ENCODE assay signal across 29 mouse cellular contexts in the genomic region with DNA sequence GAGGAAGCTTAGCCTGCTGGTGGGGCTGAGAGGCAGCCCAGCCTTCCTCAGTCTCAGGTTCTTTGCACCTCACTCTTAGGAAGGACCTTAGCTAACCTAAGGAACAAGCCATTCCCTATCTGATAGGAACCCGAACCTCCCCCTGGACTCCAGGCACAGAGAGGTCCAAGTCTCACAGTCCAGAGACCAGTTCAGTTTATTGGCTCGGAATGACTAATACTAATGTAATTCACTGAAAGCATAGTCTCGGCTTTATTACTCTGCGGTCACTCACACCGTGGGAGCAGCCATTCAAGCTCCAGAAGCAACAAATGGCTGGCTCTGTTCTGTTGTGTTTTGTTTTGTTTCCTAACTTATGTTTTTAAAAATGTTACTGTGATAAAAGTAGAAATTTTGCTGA.
DNase-seq lines count a peak whose midpoint lies in the region; ATAC-seq and TF ChIP-seq lines count a peak whose summit lies in the region.
"Had no signal": no experiment of that assay in that cellular context is flagged by ENCODE, and none has a peak within 500 bp of the region (broad histone marks: within the 10 kb centered on the region; RNA-seq: fewer than 3 reads in every experiment).

No protein-coding gene starts in this region.

- peak; percentile 40 for DNase-seq in kidney, postnatal 0 days (ENCODE audit: low spot score)
- no peak for DNase-seq in kidney, postnatal 14 days
- DNase-seq in 3T3-L1 (ENCODE audit: low read depth, low spot score) (peak; percentile 2), NIH3T3 (ENCODE audit: low read depth) (peak; percentile 44)
- DNase-seq in cerebellum, postnatal 36 days = no peak
- DNase-seq in gastrocnemius, adult 18-20 months (ENCODE audit: low spot score) = no peak
- no peak for DNase-seq in liver, embryonic 11.5 days (ENCODE audit: low spot score)
- DNase-seq: adrenal gland, postnatal 10 days; cerebellum, adult 8-10 months; cerebellum, postnatal 25 days; gastrocnemius, adult 2 months; gastrocnemius, postnatal 36 days; heart, adult 18-20 months; lung, embryonic 14.5 days; lung, postnatal 14 days; midbrain, embryonic 14.5 days; retina, postnatal 1 day; right cerebral cortex, postnatal 25 days; spleen, adult 18-20 months; thymus, postnatal 14 days had no signal

- WGBS in kidney, postnatal 0 days = 31% methylated on average over 5 of the region's 5 CpGs
- WGBS in intestine, postnatal 0 days = 30% methylated on average over 5 of the region's 5 CpGs
- 85% methylated on average over 5 of the region's 5 CpGs for WGBS in liver, embryonic 11.5 days

- no peak overlapping the region for H3K9ac ChIP-seq in kidney, postnatal 0 days (ENCODE audit: low read depth, low read length)
- H3K9ac ChIP-seq in intestine, postnatal 0 days (ENCODE audit: low read depth, low read length) = no peak overlapping the region
- H3K9ac ChIP-seq in liver, embryonic 11.5 days (ENCODE audit: low read depth, low read length) = no peak overlapping the region
- H3K9ac ChIP-seq: embryonic facial prominence, embryonic 12.5 days; heart, embryonic 13.5 days; kidney, embryonic 15.5 days; liver, embryonic 15.5 days; lung, embryonic 14.5 days; neural tube, embryonic 15.5 days had no signal

- H3K9me3 ChIP-seq in kidney, postnatal 0 days (replicated peaks; ENCODE audit: low read length) = no peaks in the 10 kb centered on the region
- no peaks in the 10 kb centered on the region for H3K9me3 ChIP-seq in intestine, postnatal 0 days (ENCODE audit: control insufficient read depth)
- no peaks in the 10 kb centered on the region for H3K9me3 ChIP-seq in liver, embryonic 11.5 days (ENCODE audit: control insufficient read depth, low read length)
- H3K9me3 ChIP-seq: embryonic facial prominence, embryonic 12.5 days; heart, embryonic 13.5 days; kidney, embryonic 15.5 days; liver, embryonic 15.5 days; neural tube, embryonic 15.5 days had no signal

- no peak; the same call in 1 of the 2 replicates for ATAC-seq in kidney, postnatal 0 days (replicated peaks; ENCODE audit: low FRiP score, low read depth)
- peak; percentile 89 for ATAC-seq in intestine, postnatal 0 days
- ATAC-seq in liver, embryonic 11.5 days (replicated peaks; ENCODE audit: low FRiP score) = no peak
- ATAC-seq: hindbrain, embryonic 16.5 days had no signal

- no peaks in the 10 kb centered on the region for H3K4me1 ChIP-seq in kidney, postnatal 0 days (replicated peaks; ENCODE audit: insufficient read depth, low read length)
- H3K4me1 ChIP-seq in intestine, postnatal 0 days (replicated peaks; ENCODE audit: control insufficient read depth, insufficient read depth, low read length) = 0 out of 2 replicates have a peak, but pooled peaks cover 4% of the 10 kb centered on the region
- H3K4me1 ChIP-seq in liver, embryonic 11.5 days (replicated peaks; ENCODE audit: control insufficient read depth, insufficient read depth, low read length) = no peaks in the 10 kb centered on the region
- H3K4me1 ChIP-seq: embryonic facial prominence, embryonic 12.5 days; forebrain, embryonic 10.5 days; liver, embryonic 15.5 days; neural tube, embryonic 15.5 days had no signal

- H3K4me2 ChIP-seq in kidney, postnatal 0 days (ENCODE audit: low read length) = no peak overlapping the region
- no peak overlapping the region for H3K4me2 ChIP-seq in intestine, postnatal 0 days (replicated peaks; ENCODE audit: low read depth)
- H3K4me2 ChIP-seq in liver, embryonic 11.5 days = no peak overlapping the region
- H3K4me2 ChIP-seq: embryonic facial prominence, embryonic 12.5 days; heart, embryonic 13.5 days; kidney, embryonic 15.5 days; liver, embryonic 15.5 days; lung, embryonic 14.5 days; neural tube, embryonic 15.5 days had no signal

- no peak overlapping the region for H3K4me3 ChIP-seq in kidney, postnatal 0 days (replicated peaks; ENCODE audit: low read depth, low read length)
- H3K4me3 ChIP-seq in intestine, postnatal 0 days (ENCODE audit: low read depth, low read length) = no peak overlapping the region
- H3K4me3 ChIP-seq in liver, embryonic 11.5 days (ENCODE audit: low read depth, low read length) = no peak overlapping the region
- H3K4me3 ChIP-seq: embryonic facial prominence, embryonic 12.5 days; forebrain, embryonic 10.5 days; gastrocnemius, adult 2 months; heart, embryonic 13.5 days; kidney, embryonic 15.5 days; liver, embryonic 15.5 days; neural tube, embryonic 15.5 days had no signal

- no peaks in the 10 kb centered on the region for H3K36me3 ChIP-seq in kidney, postnatal 0 days (ENCODE audit: insufficient read depth, low read length)
- no peaks in the 10 kb centered on the region for H3K36me3 ChIP-seq in intestine, postnatal 0 days (ENCODE audit: control insufficient read depth, insufficient read depth)
- peaks cover 2% of the 10 kb centered on the region; the same call in 1 of the 2 replicates for H3K36me3 ChIP-seq in liver, embryonic 11.5 days (ENCODE audit: control insufficient read depth, insufficient read depth, low read length)
- H3K36me3 ChIP-seq: embryonic facial prominence, embryonic 12.5 days; neural tube, embryonic 15.5 days had no signal

- no peak overlapping the region for H3K27ac ChIP-seq in kidney, postnatal 0 days
- peak overlapping the region; percentile 82 for H3K27ac ChIP-seq in intestine, postnatal 0 days (ENCODE audit: low read depth, low read length)
- no peak overlapping the region for H3K27ac ChIP-seq in liver, embryonic 11.5 days (ENCODE audit: low read depth, low read length)
- H3K27ac ChIP-seq: embryonic facial prominence, embryonic 12.5 days; forebrain, embryonic 10.5 days; gastrocnemius, adult 2 months; heart, embryonic 13.5 days; kidney, embryonic 15.5 days; liver, embryonic 15.5 days; neural tube, embryonic 15.5 days had no signal

- no peak for TF ChIP-seq CTCF in kidney, postnatal 0 days (IDR thresholded peaks at IDR 0.05; ENCODE audit: low read depth)
- TF ChIP-seq CTCF in intestine, postnatal 0 days (IDR thresholded peaks at IDR 0.05; ENCODE audit: low read depth) = no peak

- H3K27me3 ChIP-seq in kidney, postnatal 0 days (ENCODE audit: insufficient read depth, low read length) = no peaks in the 10 kb centered on the region
- no peaks in the 10 kb centered on the region for H3K27me3 ChIP-seq in intestine, postnatal 0 days (replicated peaks; ENCODE audit: control insufficient read depth, insufficient read depth, low read length)
- H3K27me3 ChIP-seq in liver, embryonic 11.5 days (replicated peaks; ENCODE audit: control insufficient read depth, insufficient read depth, low read length) = no peaks in the 10 kb centered on the region
- H3K27me3 ChIP-seq: CH12.LX; embryonic facial prominence, embryonic 12.5 days; heart, embryonic 13.5 days; kidney, embryonic 15.5 days; liver, embryonic 15.5 days; neural tube, embryonic 15.5 days had no signal

Comparison
In these comparisons a context has a peak if more than half of its experiments do, and no peak if none do; other contexts are left out.
1. DNase-seq: peak in kidney, postnatal 0 days (single experiment), 3T3-L1 (single experiment) and NIH3T3 (single experiment); none in kidney, postnatal 14 days (single experiment), cerebellum, postnatal 36 days (0 of 2), gastrocnemius, adult 18-20 months (single experiment) and liver, embryonic 11.5 days (single experiment).